Mouse (Mus musculus) bone marrow, adult 2 months (tissue): ENCODE measurements around the gene Cx3cl1.

ENCODE experiments used
- CTCF ChIP-seq: fragments of 200-500 bp; IDR thresholded peaks from 2 replicates; pipeline ENCODE4 v1.5.1; 2011; ENCODE audit warnings: low read length, control low read depth; ENCODE audit not compliant: control insufficient read depth, insufficient read depth
- POLR2A ChIP-seq: fragments of 200-500 bp; IDR thresholded peaks from 2 replicates; pipeline ENCODE4 v1.6.1; 2011; ENCODE audit warnings: low read depth, mild to moderate bottlenecking, control low read depth, low read length, borderline replicate concordance; ENCODE audit not compliant: control insufficient read depth

- TF ChIP-seq CTCF: no peak
- no peak for TF ChIP-seq POLR2A
Observed at GRCm38 (mm10) chr8:94801293-94802095, 29.7 kb downstream of the Cx3cl1 start.
